Mouse (Mus musculus) brain, embryonic 14.5 days (tissue): ENCODE measurements at regions not wholly inside any gene's neighbourhood (a gene's known extent, or its start where the extent isn't known, plus 50 kb on each side); places are given as distances from the start of the nearest gene placed in this dataset.
"Not testable (repeated sequence)": the region's sequence is repeated elsewhere in the genome, so short reads cannot be mapped to it uniquely, and the experiment has no call there.

Experiments used
- DNase-seq: peaks from one replicate; pipeline ENCODE4 v3.0.0-alpha.2; 2011; ENCODE audit warnings: low read depth
- CTCF ChIP-seq: fragments of 200-500 bp; IDR thresholded peaks from 2 replicates; pipeline ENCODE4 v1.5.1; 2012; ENCODE audit warnings: inconsistent platforms, mild to moderate bottlenecking, moderate library complexity, borderline replicate concordance; ENCODE audit not compliant: insufficient read depth, insufficient read length; ENCODE audit errors: extremely low read depth
- POLR2A ChIP-seq: fragments of 200-500 bp; IDR thresholded peaks from 2 replicates; pipeline ENCODE4 v1.6.1; 2012; ENCODE audit warnings: mild to moderate bottlenecking, inconsistent platforms, borderline replicate concordance; ENCODE audit not compliant: poor library complexity, insufficient read depth, insufficient read length, severe bottlenecking; ENCODE audit errors: extremely low read depth

- TF ChIP-seq POLR2A (no peak), CTCF (no peak)
- no peak for DNase-seq
Observed at GRCm38 (mm10) chr19:18012029-18012428, 174.6 kb upstream of the Pcsk5 start.

GRCm38 (mm10) chr19:17997561-17997960 lies 160.1 kb upstream of the Pcsk5 start:
- no peak for DNase-seq
- no peak for TF ChIP-seq POLR2A
- no peak for TF ChIP-seq CTCF

GRCm38 (mm10) chr19:17983416-17983815 lies 146.0 kb upstream of the Pcsk5 start:
- TF ChIP-seq CTCF (no peak), POLR2A (no peak)
- no peak for DNase-seq

- DNase-seq, result no peak
- TF ChIP-seq POLR2A (no peak), CTCF (no peak)
Observed at GRCm38 (mm10) chr19:17965566-17965965, 128.1 kb upstream of the Pcsk5 start.

- peak; percentile 40 for DNase-seq
- TF ChIP-seq POLR2A (no peak), CTCF (no peak)
Observed at GRCm38 (mm10) chr19:17958440-17958839, 121.0 kb upstream of the Pcsk5 start.

GRCm38 (mm10) chr19:17932665-17933064 lies 95.2 kb upstream of the Pcsk5 start:
- TF ChIP-seq CTCF (no peak), POLR2A (no peak)
- DNase-seq, result peak; percentile 15

- DNase-seq, result not testable (repeated sequence)
Observed at GRCm38 (mm10) chr19:17927121-17927520, 89.7 kb upstream of the Pcsk5 start.

- no peak for DNase-seq
- TF ChIP-seq POLR2A (no peak), CTCF (no peak)
Observed at GRCm38 (mm10) chr19:17907579-17907978, 70.1 kb upstream of the Pcsk5 start.

GRCm38 (mm10) chr19:17904120-17904519 lies 66.7 kb upstream of the Pcsk5 start:
- TF ChIP-seq POLR2A, result no peak
- no peak for TF ChIP-seq CTCF
- DNase-seq, result no peak

GRCm38 (mm10) chr19:17892615-17893014 lies 55.2 kb upstream of the Pcsk5 start:
- no peak for TF ChIP-seq CTCF
- TF ChIP-seq POLR2A, result no peak
- no peak for DNase-seq
